Mouse (Mus musculus): ENCODE data around the gene Rufy1.
A peak's percentile ranks its signal among the peaks of the same experiment; 100 is the strongest.

- peak; percentile 23; the same call in 1 of the 2 replicates for TF ChIP-seq SMC3 (IDR thresholded peaks at IDR 0.05; ENCODE audit: low read depth, low read length)
- no peak for TF ChIP-seq MXI1 (IDR thresholded peaks at IDR 0.05; ENCODE audit: low read depth, low read length)
- peak; percentile 31 to 71 (median 69) for TF ChIP-seq CTCF (IDR thresholded peaks at IDR 0.05 in 2 of 3, conservative IDR thresholded peaks at IDR 0.05 in 1 of 3; ENCODE audit: control insufficient read depth in 1 of 3, insufficient read depth in 1 of 3, low read depth in 2 of 3, low read length in 3 of 3, poor library complexity in 1 of 3, severe bottlenecking in 1 of 3)
- peak; percentile 40 to 68; a peak in 3 of 4 replicates for TF ChIP-seq POLR2A (IDR thresholded peaks at IDR 0.05; ENCODE audit: control insufficient read depth in 1 of 2, insufficient read depth in 1 of 2, low read depth in 1 of 2, low read length in 2 of 2, poor library complexity in 1 of 2)
Measured at GRCm38 (mm10) chr11:50371399-50371841, 59.5 kb downstream of the Rufy1 start.
